Mouse (Mus musculus) olfactory bulb, adult 2 months (tissue): ENCODE results near the gene Plekhm3. TPM values are rescaled to one million over a fixed set of nuclear protein-coding genes. Genes with fewer than 3 reads are reported as not detected.

ENCODE experiments used
- H3K27ac ChIP-seq: fragments of 200-500 bp; 2 replicates; pipeline ENCODE4 v1.5.1; 2012; ENCODE audit warnings: low read depth, low read length; ENCODE audit not compliant: insufficient read depth
- H3K4me1 ChIP-seq: fragments of 200-500 bp; 2 replicates; pipeline ENCODE4 v1.6.1; 2012; ENCODE audit warnings: low read length; ENCODE audit not compliant: control insufficient read depth, insufficient read depth
- H3K4me3 ChIP-seq: fragments of 200-500 bp; 2 replicates; pipeline ENCODE4 v1.5.1; 2012; ENCODE audit warnings: mild to moderate bottlenecking, low read depth, low read length, moderate library complexity; ENCODE audit not compliant: insufficient read depth
- CTCF ChIP-seq: fragments of 200-500 bp; IDR thresholded peaks from 2 replicates; pipeline ENCODE4 v1.5.1; 2012; ENCODE audit warnings: low read depth, mild to moderate bottlenecking, low read length, moderate library complexity; ENCODE audit not compliant: insufficient read depth
- POLR2A ChIP-seq: fragments of 200-500 bp; IDR thresholded peaks from 2 replicates; pipeline ENCODE4 v1.6.1; 2012; ENCODE audit warnings: mild to moderate bottlenecking, low read depth, low read length, moderate library complexity; ENCODE audit not compliant: insufficient read depth
- WGBS: fragments of 180-500 bp; shearing (Covaris S2); methylation state at CpG from one replicate; pipeline ENCODE4 v1.1.7; 2018; 5-methylcytosine and 5-hydroxymethylcytosine counted together
- polyA plus RNA-seq: library from polyadenylated mRNA; stranded (reverse); fragments of >200 nt; gene quantifications from 2 replicates; pipeline ENCODE4 v1.2.4, GENCODE M21; 2012; ENCODE audit warnings: low replicate concordance; ENCODE audit not compliant: missing spikeins, insufficient read depth, insufficient read length

Plekhm3 gene
- polyA plus RNA-seq, 1 experiment = not detected

DNA sequence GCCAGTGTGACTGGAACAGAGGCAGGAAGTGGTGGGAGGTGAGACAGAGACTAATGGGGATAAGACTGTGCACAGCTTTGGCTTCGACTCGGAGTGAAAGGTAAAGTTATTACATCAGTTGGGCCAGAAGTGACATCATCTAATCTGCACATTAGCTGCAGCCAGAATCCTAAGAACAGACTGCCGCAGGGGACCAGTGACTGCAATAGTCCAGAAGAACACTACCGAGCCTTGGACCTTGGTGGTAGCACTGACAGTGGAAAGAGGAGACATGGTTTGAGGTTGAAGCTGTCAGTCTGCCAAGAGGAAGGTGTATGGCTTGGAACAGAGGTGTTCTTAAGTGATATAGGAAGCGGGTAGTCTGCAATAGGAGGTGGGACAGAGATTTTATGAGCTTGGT lies 80.9 kb downstream of the Plekhm3 start:
- no peak overlapping the region for H3K4me3 ChIP-seq
- TF ChIP-seq POLR2A (no peak), CTCF (no peak)
- 86% methylated on average over 5 of the region's 5 CpGs for WGBS
- H3K27ac ChIP-seq = no peak overlapping the region
- H3K4me1 ChIP-seq = no peaks in the 10 kb centered on the region

DNA sequence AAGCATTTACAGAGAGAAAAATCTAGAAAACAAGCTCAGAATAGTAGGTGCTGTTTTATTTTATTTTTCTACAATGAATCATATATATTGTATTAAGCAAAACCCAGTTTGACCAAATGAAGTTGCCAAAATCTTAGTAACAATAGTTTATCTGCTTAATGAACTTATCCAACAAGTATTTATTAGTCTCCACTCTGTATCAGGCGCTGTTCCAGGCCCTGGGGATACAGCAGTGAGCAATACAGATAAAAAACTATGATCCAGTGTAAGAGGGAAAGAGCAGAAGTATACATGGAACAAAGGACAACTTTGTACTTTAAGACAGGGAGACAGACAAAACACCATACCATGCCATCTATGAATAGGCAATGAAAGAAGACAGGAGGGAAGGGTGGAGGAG lies 81.5 kb downstream of the Plekhm3 start:
- Histone ChIP-seq H3K27ac (no peak overlapping the region), H3K4me3 (no peak overlapping the region), H3K4me1 (no peaks in the 10 kb centered on the region)
- 94% methylated on average over 1 of the region's 1 CpGs for WGBS
- TF ChIP-seq CTCF (no peak), POLR2A (no peak)

DNA sequence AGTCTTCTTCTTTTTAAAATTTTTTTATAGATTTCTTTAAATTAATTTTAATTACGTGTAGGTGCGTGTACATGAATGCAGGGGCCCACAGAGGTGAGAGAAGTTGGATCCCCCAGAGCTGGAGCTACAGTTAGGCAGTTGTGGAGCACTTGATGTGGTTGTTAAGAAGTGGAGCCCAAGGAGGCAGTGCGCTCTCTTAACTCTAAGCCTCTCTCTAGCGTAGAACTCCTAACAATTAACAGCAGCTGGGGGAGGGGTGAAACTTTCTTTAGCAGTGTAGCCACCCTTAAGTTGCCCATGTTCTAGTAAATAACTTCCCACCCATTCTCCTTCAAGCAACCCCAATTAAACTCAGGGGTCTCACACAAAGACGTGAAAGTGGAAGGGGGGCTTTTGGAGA lies 84.7 kb downstream of the Plekhm3 start:
- WGBS = 84% methylated on average over 5 of the region's 5 CpGs

DNA sequence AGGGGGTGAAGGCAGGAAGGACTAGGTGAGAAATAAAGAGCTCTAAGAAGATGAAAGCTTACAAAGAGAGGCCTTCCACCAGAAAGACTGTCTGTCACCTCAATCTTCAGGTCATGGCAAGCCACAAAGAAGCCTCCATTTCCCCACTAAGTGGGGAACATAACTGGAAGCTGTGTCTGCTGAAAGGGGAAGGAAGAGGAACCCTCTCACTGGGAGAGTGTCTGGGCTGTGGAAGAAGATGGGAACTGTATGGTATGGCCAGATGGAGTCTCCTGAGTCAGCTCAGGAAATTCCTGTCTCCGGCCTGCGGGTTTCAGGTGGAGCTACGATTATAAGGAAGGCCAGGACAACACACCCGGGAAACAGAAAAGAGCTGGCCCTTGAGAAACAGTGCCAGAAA lies 88.9 kb downstream of the Plekhm3 start:
- Histone ChIP-seq H3K4me1 (peaks cover 2% of the 10 kb centered on the region; the same call in 1 of the 2 replicates), H3K4me3 (no peak overlapping the region), H3K27ac (no peak overlapping the region)
- TF ChIP-seq CTCF (no peak), POLR2A (no peak)
- WGBS = 68% methylated on average over 4 of the region's 4 CpGs

More for the DNA sequence above, 84.7 kb downstream of the Plekhm3 start:
- no peak for TF ChIP-seq CTCF
- Histone ChIP-seq H3K4me3 (no peak overlapping the region), H3K4me1 (peaks cover 2% of the 10 kb centered on the region; the same call in 1 of the 2 replicates), H3K27ac (no peak overlapping the region)

DNA sequence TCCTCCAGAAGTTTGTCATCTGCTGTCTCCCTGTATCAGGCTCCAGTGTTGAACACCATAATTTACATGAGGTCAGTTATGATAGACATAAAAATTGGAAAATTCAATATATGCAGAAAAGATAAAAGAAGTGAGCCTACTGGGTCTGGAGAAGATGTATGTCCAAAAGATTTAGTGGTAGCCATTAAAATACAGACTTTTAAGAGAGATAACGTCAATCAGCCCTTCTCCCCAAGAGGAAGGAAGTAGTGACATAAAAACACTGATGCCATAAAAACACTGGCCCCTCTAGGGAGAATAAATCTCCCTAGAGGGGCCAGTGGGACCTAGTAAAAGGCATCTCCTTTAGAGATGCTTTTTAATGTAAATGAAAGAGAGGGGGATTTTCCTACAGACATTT lies 90.5 kb downstream of the Plekhm3 start:
- no peak overlapping the region for H3K27ac ChIP-seq
- peaks cover 2% of the 10 kb centered on the region; the same call in 1 of the 2 replicates for H3K4me1 ChIP-seq
- 85% methylated on average over 1 of the region's 1 CpGs for WGBS
- no peak overlapping the region for H3K4me3 ChIP-seq
- TF ChIP-seq POLR2A = no peak
- TF ChIP-seq CTCF = no peak

DNA sequence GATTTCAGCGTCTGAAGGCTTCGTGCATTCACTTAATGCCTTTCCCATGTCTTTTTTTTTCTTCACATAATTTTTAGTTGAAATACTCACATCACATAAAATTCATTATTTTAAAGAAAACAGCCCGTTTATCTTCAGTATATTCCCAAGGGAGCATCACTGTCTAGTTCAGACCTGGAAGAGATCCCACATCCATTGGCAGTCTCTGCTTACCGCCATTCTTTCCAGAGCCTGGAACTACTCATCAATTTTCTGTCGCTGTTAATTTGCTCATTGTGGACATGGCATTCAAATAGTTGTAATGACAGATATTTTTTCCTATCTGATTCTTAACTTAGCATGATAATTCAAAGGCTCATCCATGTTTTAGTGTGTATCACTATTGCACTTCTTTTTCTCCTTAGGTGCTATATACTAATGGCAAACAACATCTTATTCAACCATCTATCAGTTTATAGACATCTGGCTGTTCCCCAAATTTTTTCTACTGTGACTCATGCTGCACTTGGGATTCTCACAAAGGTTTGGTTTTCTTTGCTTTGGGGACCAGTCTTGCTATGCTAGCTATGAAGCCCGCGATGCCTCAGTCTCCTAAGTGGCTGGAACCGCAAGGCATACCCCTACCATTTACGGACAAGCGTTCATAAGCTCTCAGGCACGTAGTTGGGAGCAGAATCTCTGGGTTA lies 96.2 kb downstream of the Plekhm3 start:
- TF ChIP-seq CTCF = no peak
- TF ChIP-seq POLR2A = no peak
- 72% methylated on average over 11 of the region's 11 CpGs for WGBS

DNA sequence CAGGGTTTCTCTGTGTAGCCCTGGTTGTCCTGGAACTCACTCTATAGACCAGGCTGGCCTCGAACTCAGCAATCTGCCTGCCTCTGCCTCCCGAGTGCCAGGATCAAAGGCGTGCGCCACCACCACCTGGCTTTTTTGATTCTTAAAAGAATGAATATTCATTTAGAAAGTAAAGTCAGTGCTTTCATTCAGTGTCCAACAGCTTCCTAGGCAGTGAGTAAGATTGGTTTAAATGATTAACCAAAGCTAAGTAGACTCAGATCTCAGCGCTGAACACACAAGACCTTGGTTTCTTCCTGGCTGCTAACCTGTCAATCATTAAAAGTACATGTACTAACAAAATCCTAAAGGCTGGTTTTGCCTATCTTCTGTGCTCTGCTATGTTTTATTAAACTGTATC lies 96.8 kb downstream of the Plekhm3 start:
- WGBS = 84% methylated on average over 5 of the region's 5 CpGs
- Histone ChIP-seq H3K27ac (no peak overlapping the region), H3K4me3 (no peak overlapping the region), H3K4me1 (no peaks in the 10 kb centered on the region)
- no peak for TF ChIP-seq POLR2A

More for the DNA sequence above, 96.2 kb downstream of the Plekhm3 start:
- H3K4me1 ChIP-seq = no peaks in the 10 kb centered on the region
- H3K4me3 ChIP-seq = no peak overlapping the region
- no peak overlapping the region for H3K27ac ChIP-seq

DNA sequence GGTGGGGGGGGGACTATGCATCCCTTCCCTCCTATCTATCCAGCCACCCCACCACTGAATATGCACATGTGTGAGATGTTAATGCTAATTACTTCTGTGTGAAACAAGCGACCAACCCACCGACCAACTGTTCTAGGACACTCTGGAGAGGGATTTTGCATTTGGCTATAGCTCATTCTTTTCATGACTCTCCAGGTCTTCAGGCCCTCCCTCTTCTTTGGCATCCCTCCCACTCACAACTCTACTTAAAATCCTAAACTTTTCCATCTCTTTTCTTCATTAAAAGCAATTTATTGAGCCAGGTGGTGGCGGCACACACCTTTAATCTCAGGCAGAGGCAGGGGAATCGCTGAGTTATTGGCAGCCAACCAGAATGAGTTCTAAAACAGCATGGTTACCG lies 101.8 kb downstream of the Plekhm3 start:
- TF ChIP-seq POLR2A = no peak
- H3K4me1 ChIP-seq = peaks cover 4% of the 10 kb centered on the region; the same call in 1 of the 2 replicates
- WGBS = 54% methylated on average over 5 of the region's 5 CpGs

DNA sequence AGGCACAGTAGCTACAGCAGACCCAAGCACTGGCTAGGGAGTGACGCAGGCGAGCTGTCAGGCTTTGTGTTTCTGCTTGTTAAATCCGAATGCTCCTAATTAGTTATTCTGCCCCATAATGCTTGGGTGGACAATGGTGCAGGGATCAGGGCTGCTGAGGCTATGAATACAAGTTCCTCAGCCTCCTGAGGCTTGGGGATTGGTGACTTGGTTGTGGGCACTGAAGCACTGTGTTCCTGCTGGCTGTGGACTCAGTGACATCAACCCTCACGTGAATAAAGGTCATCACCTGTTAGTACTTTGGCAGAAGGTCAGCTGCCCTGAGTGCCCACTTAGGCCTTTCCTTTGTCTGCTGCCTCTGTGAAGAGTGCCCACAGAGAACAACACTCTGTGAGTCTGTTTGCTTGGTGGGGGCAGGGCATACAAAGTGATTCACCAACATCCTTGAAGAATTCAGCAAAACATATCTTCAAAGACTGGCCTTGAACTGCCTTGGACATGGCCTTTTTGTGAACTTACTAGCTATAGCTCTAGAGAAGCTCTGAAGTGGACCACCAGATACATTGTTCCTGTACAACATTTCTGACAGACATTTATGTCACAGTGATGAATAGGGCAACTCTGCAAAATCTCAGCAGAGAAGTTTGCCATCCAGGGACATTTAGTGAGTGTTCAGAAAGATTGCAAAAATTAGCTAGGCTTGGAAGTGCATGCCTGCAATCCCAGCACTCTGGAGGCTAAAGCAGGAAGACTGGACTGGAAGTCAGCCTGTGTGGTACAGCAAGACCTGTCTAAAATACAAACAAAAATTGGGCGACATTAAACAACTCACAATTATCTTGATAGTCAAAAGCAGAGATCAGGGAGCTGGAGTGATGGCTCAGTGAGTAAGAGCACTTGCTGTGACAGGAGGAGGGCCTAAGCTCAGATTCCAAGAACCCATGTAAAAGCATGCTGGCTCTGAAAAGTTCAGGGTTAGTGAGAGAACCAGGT lies 102.6 kb downstream of the Plekhm3 start:
- no peak for TF ChIP-seq CTCF
- TF ChIP-seq POLR2A = no peak
- Histone ChIP-seq H3K4me3 (no peak overlapping the region), H3K4me1 (peaks cover 4% of the 10 kb centered on the region; the same call in 1 of the 2 replicates), H3K27ac (no peak overlapping the region; the same call in 1 of the 2 replicates)
- 49% methylated on average over 5 of the region's 5 CpGs for WGBS

More for the DNA sequence above, 101.8 kb downstream of the Plekhm3 start:
- no peak overlapping the region for H3K27ac ChIP-seq
- H3K4me3 ChIP-seq = no peak overlapping the region
